Mouse (Mus musculus) E14TG2a.4 (cell line): ENCODE measurements around the gene Cnksr1.

ENCODE experiments used
- H3K27me3 ChIP-seq: 2 replicates; pipeline ENCODE4 v1.6.1; 2014; ENCODE audit warnings: low read length, control low read depth; ENCODE audit not compliant: insufficient read depth
- H3K36me3 ChIP-seq: 2 replicates; pipeline ENCODE4 v1.6.1; 2014; ENCODE audit warnings: low read length, control low read depth; ENCODE audit not compliant: insufficient read depth
- H3K4me1 ChIP-seq: replicated peaks from 2 replicates; pipeline ENCODE4 v1.6.1; 2014; ENCODE audit warnings: low read depth, low read length, control low read depth
- H3K4me3 ChIP-seq: replicated peaks from 2 replicates; pipeline ENCODE4 v1.5.1; 2014; ENCODE audit warnings: mild to moderate bottlenecking, low read length
- H3K9me3 ChIP-seq: 2 replicates; pipeline ENCODE4 v1.6.1; 2014; ENCODE audit warnings: low read length, control low read depth
- CTCF ChIP-seq: conservative IDR thresholded peaks from 2 replicates; pipeline ENCODE4 v1.5.1; 2014; ENCODE audit warnings: low read length
- NANOG ChIP-seq: IDR thresholded peaks from 2 replicates; pipeline ENCODE4 v1.6.1; 2014; ENCODE audit warnings: borderline replicate concordance, low read length, mixed read lengths
- POU5F1 ChIP-seq: IDR thresholded peaks from 2 replicates; pipeline ENCODE4 v1.6.1; 2014; ENCODE audit warnings: low read length, borderline replicate concordance

Cnksr1 gene

GRCm38 (mm10) chr4:134238279-134238651 lies at the start of gene Cnksr1:
Gene Cnksr1 (minus strand): TSS chr4:134238399.
- Histone ChIP-seq H3K9me3 (no peaks in the 10 kb centered on the region), H3K36me3 (peaks cover 8% of the 10 kb centered on the region), H3K27me3 (peaks cover 47% of the 10 kb centered on the region), H3K4me3 (peak within 1 kb of the TSS; percentile 76), H3K4me1 (peaks cover 28% of the 10 kb centered on the region)
- no peak for TF ChIP-seq CTCF
- TF ChIP-seq NANOG = no peak
- no peak for TF ChIP-seq POU5F1

- Histone ChIP-seq H3K27me3 (no peaks in the 10 kb centered on the region), H3K4me1 (peaks cover 45% of the 10 kb centered on the region), H3K9me3 (no peaks in the 10 kb centered on the region), H3K4me3 (peak within 1 kb of the TSS; percentile 100), H3K36me3 (peaks cover 29% of the 10 kb centered on the region)
- TF ChIP-seq NANOG (no peak), CTCF (no peak), POU5F1 (no peak)
Measured at GRCm38 (mm10) chr4:134287575-134288025, 49.4 kb upstream of the Cnksr1 start, which contains the start of gene Pdik1l. Gene Pdik1l (minus strand): TSS chr4:134287895.

GRCm38 (mm10) chr4:134287168-134287564 lies 49.0 kb upstream of the Cnksr1 start:
- Histone ChIP-seq H3K27me3 (no peaks in the 10 kb centered on the region), H3K9me3 (no peaks in the 10 kb centered on the region), H3K4me3 (peak overlapping the region; percentile 100), H3K4me1 (peaks cover 45% of the 10 kb centered on the region), H3K36me3 (peaks cover 33% of the 10 kb centered on the region)
- no peak for TF ChIP-seq CTCF
- no peak for TF ChIP-seq POU5F1
- TF ChIP-seq NANOG = no peak

- no peaks in the 10 kb centered on the region for H3K9me3 ChIP-seq
- H3K4me1 ChIP-seq = peaks cover 45% of the 10 kb centered on the region
- no peaks in the 10 kb centered on the region for H3K27me3 ChIP-seq
- TF ChIP-seq POU5F1 (no peak), NANOG (no peak), CTCF (no peak)
- H3K4me3 ChIP-seq = peak overlapping the region; percentile 100
- peaks cover 40% of the 10 kb centered on the region for H3K36me3 ChIP-seq
Measured at GRCm38 (mm10) chr4:134286226-134287167, 48.3 kb upstream of the Cnksr1 start.

GRCm38 (mm10) chr4:134284942-134285341 lies 46.7 kb upstream of the Cnksr1 start:
- Histone ChIP-seq H3K4me1 (peaks cover 44% of the 10 kb centered on the region), H3K9me3 (no peaks in the 10 kb centered on the region), H3K36me3 (peaks cover 54% of the 10 kb centered on the region), H3K27me3 (no peaks in the 10 kb centered on the region), H3K4me3 (no peak overlapping the region)
- TF ChIP-seq POU5F1 (no peak), NANOG (no peak), CTCF (no peak)

GRCm38 (mm10) chr4:134273417-134274345 lies 35.5 kb upstream of the Cnksr1 start:
- H3K27me3 ChIP-seq = no peaks in the 10 kb centered on the region
- peaks cover 33% of the 10 kb centered on the region for H3K36me3 ChIP-seq
- peaks cover 29% of the 10 kb centered on the region for H3K4me1 ChIP-seq
- peak overlapping the region; percentile 57 for H3K4me3 ChIP-seq
- TF ChIP-seq NANOG (no peak), POU5F1 (no peak), CTCF (no peak)
- H3K9me3 ChIP-seq = no peaks in the 10 kb centered on the region

GRCm38 (mm10) chr4:134272731-134273416 lies 34.7 kb upstream of the Cnksr1 start:
- Histone ChIP-seq H3K4me3 (peak overlapping the region; percentile 57), H3K4me1 (peaks cover 34% of the 10 kb centered on the region), H3K9me3 (no peaks in the 10 kb centered on the region), H3K36me3 (peaks cover 24% of the 10 kb centered on the region), H3K27me3 (no peaks in the 10 kb centered on the region)
- TF ChIP-seq NANOG = no peak
- no peak for TF ChIP-seq CTCF
- no peak for TF ChIP-seq POU5F1
